Mouse (Mus musculus) ES-Bruce4 (cell line): ENCODE measurements at regions not wholly inside any gene's neighbourhood (a gene's known extent, or its start where the extent isn't known, plus 50 kb on each side); places are given as distances from the start of the nearest gene placed in this dataset.

Experiments used
- H3K27ac ChIP-seq: 2 replicates; pipeline ENCODE4 v1.5.1; 2012; ENCODE audit warnings: low read length, inconsistent platforms; ENCODE audit not compliant: insufficient read depth
- H3K27me3 ChIP-seq: 2 replicates; pipeline ENCODE4 v1.6.1; 2012; ENCODE audit warnings: mild to moderate bottlenecking, low read length, inconsistent platforms; ENCODE audit not compliant: control insufficient read depth, poor library complexity, insufficient read depth, severe bottlenecking
- H3K36me3 ChIP-seq: 2 replicates; pipeline ENCODE4 v1.6.1; 2012; ENCODE audit warnings: inconsistent platforms, mild to moderate bottlenecking, low read length, moderate library complexity; ENCODE audit not compliant: control insufficient read depth, poor library complexity, insufficient read depth, severe bottlenecking
- H3K4me1 ChIP-seq: one replicate; pipeline ENCODE4 v1.8.1; 2011; ENCODE audit warnings: low read length; ENCODE audit not compliant: control insufficient read depth, insufficient read depth
- H3K4me3 ChIP-seq: 2 replicates; pipeline ENCODE4 v1.5.1; 2011; ENCODE audit warnings: low read depth, mild to moderate bottlenecking, low read length
- H3K9ac ChIP-seq: 2 replicates; pipeline ENCODE4 v1.6.1; 2012; ENCODE audit warnings: low read depth, mild to moderate bottlenecking, inconsistent platforms; ENCODE audit not compliant: poor library complexity, severe bottlenecking
- H3K9me3 ChIP-seq: replicated peaks from 2 replicates; pipeline ENCODE4 v1.6.1; 2012; ENCODE audit warnings: mild to moderate bottlenecking, low read length, inconsistent platforms; ENCODE audit not compliant: control insufficient read depth, poor library complexity, insufficient read depth, severe bottlenecking
- CTCF ChIP-seq: IDR thresholded peaks from one replicate; pipeline ENCODE4 v1.8.1; 2011; ENCODE audit warnings: low read depth, low read length
- EP300 ChIP-seq: IDR thresholded peaks from 2 replicates; pipeline ENCODE4 v1.6.1; 2011; ENCODE audit warnings: low read depth, low read length; ENCODE audit not compliant: insufficient read depth
- POLR2A ChIP-seq: IDR thresholded peaks from one replicate; pipeline ENCODE4 v1.8.1; 2011; ENCODE audit warnings: low read length; ENCODE audit not compliant: insufficient read depth

DNA sequence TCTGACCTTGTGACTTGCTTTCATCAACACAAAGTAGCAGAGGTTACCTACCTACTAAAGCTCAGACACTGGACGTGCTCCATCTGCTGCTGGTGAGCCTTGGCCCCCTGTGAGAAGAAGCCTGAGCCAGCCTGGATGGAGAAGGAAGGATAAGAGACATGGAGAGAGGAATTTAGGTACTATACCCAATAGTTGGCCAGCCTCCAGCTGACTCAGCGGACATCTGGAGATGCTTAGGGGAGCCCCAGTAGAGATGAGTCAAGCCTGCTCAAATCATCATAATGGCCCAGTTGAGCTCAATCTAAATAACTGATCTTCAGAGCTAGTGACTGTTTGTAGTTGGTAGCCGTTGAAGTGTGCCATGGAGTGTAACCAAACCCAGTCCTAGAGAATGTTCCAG lies 53.7 kb upstream of the Ripply2 start:
- H3K36me3 ChIP-seq: no peaks in the 10 kb centered on the region
- H3K9me3 ChIP-seq: no peaks in the 10 kb centered on the region
- H3K9ac ChIP-seq: no peak overlapping the region
- no peak overlapping the region for H3K27ac ChIP-seq
- H3K27me3 ChIP-seq: no peaks in the 10 kb centered on the region
- no peaks in the 10 kb centered on the region for H3K4me1 ChIP-seq
- TF ChIP-seq EP300: no peak
- no peak for TF ChIP-seq CTCF
- TF ChIP-seq POLR2A: no peak
- H3K4me3 ChIP-seq: no peak overlapping the region

DNA sequence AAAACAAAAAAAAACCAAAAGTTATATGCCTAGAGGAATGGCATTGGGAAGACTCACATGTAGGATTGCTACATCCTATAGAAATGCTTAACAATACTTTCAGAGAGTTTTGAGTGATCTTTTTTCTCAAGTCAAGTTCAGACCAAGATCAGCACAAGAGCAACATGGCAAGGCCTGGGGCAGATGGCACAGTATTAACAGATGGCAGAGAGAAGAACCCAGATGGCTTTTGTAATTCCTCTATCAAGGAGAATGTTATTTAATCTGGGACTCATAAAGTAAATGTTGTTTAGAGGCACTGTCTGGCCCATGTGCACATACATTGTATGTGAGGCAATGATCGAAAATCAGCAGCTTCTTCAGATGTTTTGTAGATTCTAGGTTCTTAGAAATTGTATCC lies 58.3 kb upstream of the Ripply2 start:
- no peak overlapping the region for H3K27ac ChIP-seq
- no peak for TF ChIP-seq EP300
- TF ChIP-seq POLR2A: no peak
- no peak for TF ChIP-seq CTCF
- H3K36me3 ChIP-seq: no peaks in the 10 kb centered on the region
- no peak overlapping the region for H3K4me3 ChIP-seq
- no peaks in the 10 kb centered on the region for H3K9me3 ChIP-seq
- no peaks in the 10 kb centered on the region for H3K4me1 ChIP-seq
- H3K9ac ChIP-seq: no peak overlapping the region
- H3K27me3 ChIP-seq: no peaks in the 10 kb centered on the region

DNA sequence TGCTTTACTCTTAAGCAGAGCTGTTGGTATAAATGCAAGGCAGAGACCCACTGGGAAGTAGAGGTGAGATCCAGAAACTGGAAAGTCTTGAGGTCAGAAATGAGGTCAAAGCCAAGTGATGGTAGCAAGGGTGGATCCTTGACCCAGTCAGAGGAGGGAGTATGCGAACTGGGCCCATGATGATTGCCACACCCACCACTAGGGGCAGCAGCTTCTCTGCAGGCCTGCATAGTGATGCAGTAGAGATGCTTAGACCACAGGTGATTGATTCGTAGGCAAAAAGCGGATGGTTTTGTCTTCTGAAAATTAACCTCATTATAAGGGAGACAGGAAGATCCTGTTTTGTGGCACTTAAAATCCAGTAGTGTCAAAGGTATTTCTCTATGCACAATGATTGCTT lies 59.6 kb upstream of the Ripply2 start:
- no peaks in the 10 kb centered on the region for H3K36me3 ChIP-seq
- no peaks in the 10 kb centered on the region for H3K4me1 ChIP-seq
- TF ChIP-seq CTCF (peak; percentile 71), POLR2A (no peak), EP300 (no peak)
- H3K27me3 ChIP-seq: no peaks in the 10 kb centered on the region; the same call in 1 of the 2 replicates
- no peak overlapping the region for H3K9ac ChIP-seq
- no peak overlapping the region for H3K27ac ChIP-seq
- no peaks in the 10 kb centered on the region for H3K9me3 ChIP-seq
- no peak overlapping the region for H3K4me3 ChIP-seq

DNA sequence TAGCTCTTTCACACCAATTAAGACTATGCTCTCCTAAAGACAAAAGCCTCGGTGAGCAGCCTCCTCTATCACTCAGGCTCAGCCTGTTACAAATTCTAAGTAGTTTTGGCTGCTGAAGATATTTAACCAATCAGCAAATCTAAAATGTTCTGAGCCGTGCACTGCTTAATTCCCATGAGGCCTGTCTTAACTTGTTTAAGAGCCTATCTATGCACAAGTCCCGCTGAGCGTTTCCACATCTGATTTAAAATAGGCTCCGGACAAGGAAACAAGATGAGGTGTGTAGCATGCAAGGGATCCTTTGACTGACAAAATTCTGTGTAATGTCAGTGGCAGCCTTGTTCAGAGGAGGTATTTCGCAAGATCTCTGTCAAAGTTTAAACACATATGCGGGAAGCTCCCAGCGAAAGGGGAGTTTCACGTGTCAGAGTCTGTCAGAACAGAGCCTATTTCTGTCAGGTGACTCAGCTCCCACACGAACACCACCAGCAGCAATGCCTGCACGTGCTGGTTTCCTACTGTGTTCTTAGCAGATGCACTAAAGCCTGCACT lies 63.3 kb upstream of the Ripply2 start:
- Histone ChIP-seq H3K36me3 (no peaks in the 10 kb centered on the region), H3K4me1 (no peaks in the 10 kb centered on the region), H3K9me3 (no peaks in the 10 kb centered on the region), H3K9ac (no peak overlapping the region), H3K4me3 (no peak overlapping the region), H3K27me3 (no peaks in the 10 kb centered on the region; the same call in 1 of the 2 replicates), H3K27ac (no peak overlapping the region)
- TF ChIP-seq CTCF: no peak
- no peak for TF ChIP-seq POLR2A
- TF ChIP-seq EP300: no peak

GRCm38 (mm10) chr9:86949885-86950284 lies 65.5 kb upstream of the Ripply2 start:
- Histone ChIP-seq H3K27ac (no peak overlapping the region), H3K4me3 (no peak overlapping the region), H3K36me3 (no peaks in the 10 kb centered on the region), H3K9ac (no peak overlapping the region), H3K4me1 (no peaks in the 10 kb centered on the region), H3K27me3 (no peaks in the 10 kb centered on the region; the same call in 1 of the 2 replicates), H3K9me3 (no peaks in the 10 kb centered on the region)
- TF ChIP-seq POLR2A (no peak), EP300 (no peak)

GRCm38 (mm10) chr9:86931196-86931595 lies 50.7 kb upstream of the Snap91 start:
- H3K9ac ChIP-seq: no peak overlapping the region
- H3K27ac ChIP-seq: no peak overlapping the region
- H3K27me3 ChIP-seq: no peaks in the 10 kb centered on the region
- no peaks in the 10 kb centered on the region for H3K9me3 ChIP-seq
- TF ChIP-seq EP300: no peak
- no peaks in the 10 kb centered on the region for H3K4me1 ChIP-seq
- no peaks in the 10 kb centered on the region for H3K36me3 ChIP-seq
- H3K4me3 ChIP-seq: no peak overlapping the region
